Mouse (Mus musculus): ENCODE measurements around the gene Pygm. TPM values are rescaled to one million over a fixed set of nuclear protein-coding genes. Genes with fewer than 3 reads are reported as not detected.

Gene Pygm
- total and polyA plus RNA-seq, 2 experiments from 2014 or later: 6.2 to 7.6 TPM

DNA sequence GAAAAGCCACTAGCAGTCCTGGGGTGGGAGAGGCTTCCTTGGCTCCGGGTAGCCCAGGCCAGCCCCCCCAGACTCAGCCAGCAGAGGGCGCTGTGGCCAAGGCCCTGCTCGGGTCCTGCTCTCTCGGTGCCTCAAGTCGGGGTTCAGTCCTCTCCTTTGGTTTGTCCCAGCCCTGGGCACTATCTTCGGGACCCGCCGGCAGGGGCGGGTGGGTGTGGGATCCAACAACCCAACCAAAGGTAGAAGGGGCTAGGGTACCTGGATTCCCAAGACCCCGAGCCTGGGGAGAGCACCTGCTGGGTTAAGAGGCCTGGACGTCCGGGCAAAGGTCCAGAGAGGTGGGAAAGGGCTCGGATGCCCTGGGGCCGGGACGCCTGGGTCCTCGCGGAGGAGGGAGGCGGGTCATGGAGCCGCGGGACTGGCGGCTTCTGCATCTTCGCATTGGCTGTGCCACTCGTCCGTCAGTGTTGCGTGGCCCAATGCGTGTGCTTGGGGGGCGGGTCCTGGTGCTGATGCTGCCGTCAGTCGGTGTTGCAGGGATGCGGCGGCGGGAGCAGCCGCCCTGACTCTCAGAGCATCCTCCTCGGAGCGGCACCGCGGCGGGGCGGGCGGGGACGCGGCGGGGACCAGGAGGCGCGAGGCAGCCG, 34.2 kb downstream of the Pygm start, which contains the start of gene Nrxn2:
TSS of gene Nrxn2 (plus strand) at position 499 of the 647 bp plus-strand sequence.
- WGBS: 0% methylated on average over 46 of the region's 46 CpGs
- TF ChIP-seq CTCF (IDR thresholded peaks at IDR 0.05; ENCODE audit: low read depth): peak; percentile 96

DNA sequence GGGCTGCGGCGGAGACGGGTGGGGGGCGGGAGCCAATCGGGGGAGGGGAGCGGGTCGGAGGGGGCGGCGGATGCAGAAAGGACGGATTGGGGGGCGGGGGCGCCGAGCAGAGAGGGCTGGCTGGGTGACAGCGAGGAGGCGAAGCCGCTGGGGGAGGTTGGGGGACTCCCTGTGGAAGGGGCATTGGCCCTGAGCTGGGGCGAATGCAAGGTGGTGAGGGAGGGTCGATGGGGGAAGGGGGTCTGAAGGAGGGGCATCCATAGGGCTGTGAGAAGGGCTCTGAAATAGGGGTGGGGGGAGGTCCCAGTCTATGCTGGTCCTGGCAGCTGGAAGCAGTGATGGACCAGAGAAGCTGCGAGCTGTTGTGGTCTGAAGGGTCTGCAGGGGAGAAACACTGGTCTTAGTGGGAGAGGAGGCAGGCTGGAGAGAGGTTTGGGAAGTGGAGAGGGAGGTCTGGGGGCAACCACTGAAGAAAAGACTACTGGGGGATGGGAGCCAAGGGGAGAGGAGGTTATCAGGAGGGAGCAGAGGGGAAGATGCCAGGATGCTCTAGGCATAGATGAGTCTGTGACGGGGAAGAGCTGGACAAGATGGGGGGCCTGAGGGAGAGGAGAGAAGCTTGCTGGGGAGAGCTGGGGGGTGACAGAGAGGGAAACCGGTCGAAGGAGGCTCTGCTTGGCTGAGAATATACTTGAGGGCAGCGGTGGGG, 34.9 kb downstream of the Pygm start:
- TF ChIP-seq CTCF (IDR thresholded peaks at IDR 0.05; ENCODE audit: low read depth): no peak
- DNase-seq (no peak), ATAC-seq (peak; percentile 16)
- 2% methylated on average over 13 of the region's 23 CpGs for WGBS
- H3K27me3 ChIP-seq (ENCODE audit: insufficient read depth, low read length): no peaks in the 10 kb centered on the region
- peak overlapping the region; percentile 82 for H3K9ac ChIP-seq
- peaks cover 58% of the 10 kb centered on the region for H3K4me1 ChIP-seq (ENCODE audit: insufficient read depth)
- H3K9me3 ChIP-seq (ENCODE audit: low read length): no peaks in the 10 kb centered on the region
- no peaks in the 10 kb centered on the region; the same call in 1 of the 2 replicates for H3K36me3 ChIP-seq (ENCODE audit: insufficient read depth)
- peak overlapping the region; percentile 72 for H3K4me3 ChIP-seq (ENCODE audit: low read depth, low read length)
- H3K27ac ChIP-seq (ENCODE audit: low read depth, low read length): peak overlapping the region; percentile 97
- H3K4me2 ChIP-seq (ENCODE audit: low read depth): peak overlapping the region; percentile 76

More for the DNA sequence above, 34.2 kb downstream of the Pygm start, which contains the start of gene Nrxn2:
- Histone ChIP-seq H3K36me3 (ENCODE audit: insufficient read depth) (no peaks in the 10 kb centered on the region; the same call in 1 of the 2 replicates), H3K27ac (ENCODE audit: low read depth, low read length) (peak within 1 kb of the TSS; percentile 97), H3K9me3 (ENCODE audit: low read length) (no peaks in the 10 kb centered on the region), H3K4me2 (ENCODE audit: low read depth) (peak within 1 kb of the TSS; percentile 76), H3K27me3 (ENCODE audit: insufficient read depth, low read length) (no peaks in the 10 kb centered on the region), H3K9ac (peak within 1 kb of the TSS; percentile 82), H3K4me1 (ENCODE audit: insufficient read depth) (peaks cover 55% of the 10 kb centered on the region), H3K4me3 (ENCODE audit: low read depth, low read length) (peak within 1 kb of the TSS; percentile 72)
- DNase-seq (peak; percentile 98), ATAC-seq (peak; percentile 95)

DNA sequence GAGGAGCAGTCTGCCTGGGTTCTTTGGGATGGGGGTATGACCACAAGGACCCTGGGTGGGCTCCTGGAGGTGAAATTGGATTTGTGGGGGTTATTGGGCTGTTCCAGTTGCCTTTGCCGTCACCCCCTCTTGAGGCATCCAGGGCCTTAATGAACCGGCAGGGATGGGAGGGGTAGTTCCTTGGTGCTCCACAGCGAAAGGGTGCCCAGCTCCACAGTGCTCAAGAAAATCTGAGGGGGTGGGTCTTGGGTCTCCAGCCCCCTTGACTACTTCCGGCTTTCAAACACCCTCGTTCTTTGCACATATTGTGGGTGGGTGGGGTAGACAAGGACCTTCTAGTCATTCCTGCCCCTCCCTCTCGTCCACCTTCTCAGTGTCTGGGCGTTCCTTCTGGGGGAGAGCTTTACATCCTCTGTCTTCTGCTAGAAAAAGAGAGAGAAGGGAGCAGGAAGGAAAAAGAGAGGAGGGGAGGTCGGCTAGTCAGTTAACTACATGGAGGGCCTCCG, 35.7 kb downstream of the Pygm start:
- DNase-seq (no peak), ATAC-seq (no peak)
- Histone ChIP-seq H3K9ac (peak overlapping the region; percentile 82), H3K27me3 (ENCODE audit: insufficient read depth, low read length) (no peaks in the 10 kb centered on the region), H3K4me3 (ENCODE audit: low read depth, low read length) (peak overlapping the region; percentile 72), H3K4me1 (ENCODE audit: insufficient read depth) (peaks cover 59% of the 10 kb centered on the region), H3K4me2 (ENCODE audit: low read depth) (peak overlapping the region; percentile 76), H3K27ac (ENCODE audit: low read depth, low read length) (peak overlapping the region; percentile 97), H3K9me3 (ENCODE audit: low read length) (no peaks in the 10 kb centered on the region), H3K36me3 (ENCODE audit: insufficient read depth) (no peaks in the 10 kb centered on the region; the same call in 1 of the 2 replicates)
- no peak for TF ChIP-seq CTCF (IDR thresholded peaks at IDR 0.05; ENCODE audit: low read depth)
- WGBS: 29% methylated on average over 9 of the region's 9 CpGs

DNA sequence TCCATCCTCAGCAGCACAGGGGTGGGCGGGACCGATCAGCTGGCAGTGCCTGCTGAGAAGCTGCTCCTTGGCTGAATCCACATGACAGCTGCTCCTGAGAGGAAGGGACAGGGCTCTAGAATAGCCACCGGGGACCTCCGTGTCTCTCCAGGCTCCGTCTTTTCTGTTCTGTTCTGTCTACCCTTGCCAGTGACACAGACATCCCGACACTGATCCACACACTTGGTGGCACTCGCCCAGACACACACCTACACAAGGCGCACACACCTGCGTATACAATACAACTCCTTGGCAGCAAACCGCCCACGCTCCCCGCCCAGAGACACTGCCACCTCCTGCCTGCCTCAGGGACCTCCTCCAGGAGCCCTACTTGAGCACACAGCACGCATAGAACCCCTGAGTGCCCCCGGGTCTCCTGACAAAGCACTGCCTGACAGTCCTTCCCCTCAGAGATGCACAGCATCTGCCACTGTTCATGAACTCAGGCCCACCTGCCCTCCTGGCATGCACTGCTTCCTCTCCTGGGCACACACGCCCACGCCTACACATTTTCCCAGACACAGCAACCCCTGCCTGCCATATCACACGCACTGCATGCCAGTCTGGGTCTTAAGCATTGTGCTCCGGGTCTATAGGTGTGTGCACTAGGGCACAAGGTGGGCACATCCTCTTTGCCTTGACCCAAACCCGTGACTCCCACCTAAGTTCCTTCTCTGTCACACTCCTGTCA, 36.4 kb downstream of the Pygm start:
- Histone ChIP-seq H3K9me3 (ENCODE audit: low read length) (no peaks in the 10 kb centered on the region), H3K36me3 (ENCODE audit: insufficient read depth) (no peaks in the 10 kb centered on the region; the same call in 1 of the 2 replicates), H3K27me3 (ENCODE audit: insufficient read depth, low read length) (no peaks in the 10 kb centered on the region), H3K27ac (ENCODE audit: low read depth, low read length) (no peak overlapping the region), H3K4me2 (ENCODE audit: low read depth) (peak overlapping the region; percentile 76), H3K4me1 (ENCODE audit: insufficient read depth) (peaks cover 61% of the 10 kb centered on the region), H3K9ac (peak overlapping the region; percentile 82), H3K4me3 (ENCODE audit: low read depth, low read length) (peak overlapping the region; percentile 72)
- no peak for ATAC-seq
- no peak for TF ChIP-seq CTCF (IDR thresholded peaks at IDR 0.05; ENCODE audit: low read depth)
- WGBS: 46% methylated on average over 19 of the region's 19 CpGs
- no peak for DNase-seq

DNA sequence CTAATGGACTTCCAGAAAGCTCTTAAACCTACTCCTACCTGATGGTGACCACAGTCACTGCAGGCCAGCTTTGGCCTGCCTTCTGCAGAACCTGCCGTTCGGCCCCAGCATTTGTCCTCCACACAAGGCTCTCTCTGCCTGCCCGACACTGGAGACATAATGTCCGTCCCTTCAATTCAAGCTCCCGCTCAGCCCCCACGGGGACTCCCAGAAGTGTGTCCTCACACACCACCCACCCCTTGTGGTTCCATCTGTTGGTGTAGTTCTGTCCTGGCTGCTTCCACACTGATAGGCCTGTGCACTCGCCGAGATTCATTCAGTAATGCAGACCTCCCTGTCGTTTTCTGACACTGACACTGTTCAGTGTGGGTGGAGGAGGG, 37.0 kb downstream of the Pygm start:
- WGBS: 52% methylated on average over 9 of the region's 9 CpGs
- no peak for TF ChIP-seq CTCF (IDR thresholded peaks at IDR 0.05; ENCODE audit: low read depth)

DNA sequence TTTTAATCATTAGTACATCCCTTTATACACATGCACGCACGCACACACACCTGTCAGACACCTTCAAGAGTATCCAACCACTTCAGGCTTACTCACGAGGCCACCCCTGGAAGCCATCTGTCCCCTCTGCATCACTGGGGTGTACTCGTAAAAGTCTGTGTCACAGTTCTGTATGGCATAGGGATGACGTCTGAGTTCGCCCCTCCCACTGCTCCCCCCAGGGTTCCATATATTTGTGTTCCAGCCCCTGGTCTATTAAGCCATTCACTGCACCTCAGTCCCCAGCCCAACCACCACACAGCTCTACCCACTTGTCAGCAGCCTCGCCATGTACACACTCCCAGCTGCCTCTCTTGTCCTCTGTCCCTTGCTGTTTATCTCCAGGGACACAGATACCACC, 37.8 kb downstream of the Pygm start:
- Histone ChIP-seq H3K9me3 (ENCODE audit: low read length) (no peaks in the 10 kb centered on the region), H3K4me3 (ENCODE audit: low read depth, low read length) (no peak overlapping the region), H3K27me3 (ENCODE audit: insufficient read depth, low read length) (no peaks in the 10 kb centered on the region), H3K27ac (ENCODE audit: low read depth, low read length) (no peak overlapping the region), H3K4me2 (ENCODE audit: low read depth) (no peak overlapping the region; the same call in 1 of the 2 replicates), H3K9ac (no peak overlapping the region), H3K4me1 (ENCODE audit: insufficient read depth) (peaks cover 60% of the 10 kb centered on the region), H3K36me3 (ENCODE audit: insufficient read depth) (no peaks in the 10 kb centered on the region; the same call in 1 of the 2 replicates)
- ATAC-seq (no peak), DNase-seq (no peak)
- no peak for TF ChIP-seq CTCF (IDR thresholded peaks at IDR 0.05; ENCODE audit: low read depth)
- WGBS: 67% methylated on average over 7 of the region's 7 CpGs

More for the DNA sequence above, 37.0 kb downstream of the Pygm start:
- Histone ChIP-seq H3K9ac (0 out of 2 replicates have a peak overlapping the region, but pooled peaks have one; percentile 82), H3K9me3 (ENCODE audit: low read length) (no peaks in the 10 kb centered on the region), H3K27me3 (ENCODE audit: insufficient read depth, low read length) (no peaks in the 10 kb centered on the region), H3K4me2 (ENCODE audit: low read depth) (peak overlapping the region; percentile 76), H3K4me3 (ENCODE audit: low read depth, low read length) (no peak overlapping the region), H3K36me3 (ENCODE audit: insufficient read depth) (no peaks in the 10 kb centered on the region; the same call in 1 of the 2 replicates), H3K27ac (ENCODE audit: low read depth, low read length) (no peak overlapping the region), H3K4me1 (ENCODE audit: insufficient read depth) (peaks cover 61% of the 10 kb centered on the region)
- DNase-seq (no peak), ATAC-seq (no peak)
